Mouse (Mus musculus) gastrocnemius, adult 8-10 months (tissue): ENCODE measurements around the gene Fyn. TPM values are rescaled to one million over a fixed set of nuclear protein-coding genes. Genes with fewer than 3 reads are reported as not detected.
A peak's percentile ranks its signal among the peaks of the same experiment; 100 is the strongest.

Experiments
- DNase-seq, 2 experiments: peaks; one replicate each; pipeline ENCODE4 v3.0.0; 2022; ENCODE audit warnings: low spot score in 2 of 2
- total RNA-seq, 4 experiments: library from RNA; stranded (reverse); gene quantifications; 2 replicates each; pipeline ENCODE4 v1.2.4; 2022

Gene Fyn
- total RNA-seq, 4 experiments from 2014 or later, result 2.8 to 7.3 (median 5.7) TPM

DNA sequence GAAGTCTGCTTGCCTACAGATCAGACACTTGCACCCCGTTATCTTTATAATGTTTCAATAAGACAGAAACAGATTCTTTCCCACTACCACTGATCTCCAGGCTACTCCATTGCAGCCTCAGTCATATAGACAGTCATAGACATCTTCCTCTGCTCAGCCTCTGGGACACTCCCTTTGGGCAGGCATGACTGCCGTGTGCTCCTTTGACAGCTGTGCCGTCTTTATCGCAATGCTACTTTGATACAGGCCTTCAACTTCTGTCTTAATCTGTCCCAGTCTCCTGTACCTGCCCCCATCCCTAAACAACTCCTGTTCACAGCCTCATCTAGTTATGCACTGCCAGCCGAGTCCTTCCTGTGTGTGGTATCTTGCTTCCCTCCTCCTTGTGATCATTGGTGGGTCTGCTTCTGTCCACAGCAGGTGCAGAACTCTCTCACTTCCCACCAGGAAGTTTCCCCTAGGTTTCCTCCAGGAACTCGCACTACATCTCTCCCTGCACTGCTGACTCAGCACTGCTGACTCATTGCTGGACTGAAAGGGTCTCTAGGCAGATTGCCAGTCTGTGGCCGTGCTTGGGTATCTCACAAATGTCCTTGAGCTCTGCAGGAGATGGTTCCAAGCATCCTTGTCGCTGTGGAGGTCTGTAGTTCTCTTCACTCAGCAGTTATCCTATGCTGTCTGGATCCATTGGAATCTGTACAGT, 43.4 kb downstream of the Fyn start:
- DNase-seq, result no peak

DNA sequence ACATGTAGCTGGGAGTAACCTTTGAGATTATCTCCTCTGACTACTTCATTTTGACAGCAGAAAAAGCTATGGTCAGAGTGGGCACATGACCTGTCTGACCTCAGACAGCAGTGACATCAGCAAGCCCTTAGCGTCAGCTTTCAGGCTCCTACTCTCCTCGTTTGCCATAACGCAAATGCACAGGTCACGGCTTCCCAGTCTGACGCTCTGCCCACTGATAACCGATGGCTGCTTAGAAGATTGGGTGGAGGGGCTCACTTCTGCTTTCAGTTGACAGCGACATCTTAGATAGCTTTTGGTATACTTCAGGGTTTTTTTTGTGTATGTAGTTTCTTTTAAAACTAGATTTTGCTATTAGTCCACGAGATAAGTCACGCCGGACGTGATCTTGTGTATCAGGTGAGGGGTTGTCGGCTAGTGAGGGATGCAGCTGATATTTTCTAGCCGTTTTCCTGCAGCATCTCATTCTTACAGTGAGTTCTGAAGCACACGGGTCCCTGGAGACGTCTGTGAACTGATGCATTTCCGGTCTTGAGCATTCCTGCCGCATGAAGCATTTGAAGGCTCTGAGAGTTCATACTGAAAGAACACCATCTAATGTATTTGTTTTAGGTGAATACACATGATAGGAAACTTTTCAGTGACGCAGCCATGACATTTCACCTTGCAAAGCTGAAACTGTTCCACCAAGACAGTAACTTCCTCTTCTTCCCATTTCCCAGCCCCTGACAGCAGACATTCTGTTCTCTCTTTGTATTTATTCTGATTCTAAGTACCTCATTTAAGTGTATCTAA, 44.4 kb downstream of the Fyn start:
- no peak for DNase-seq

DNA sequence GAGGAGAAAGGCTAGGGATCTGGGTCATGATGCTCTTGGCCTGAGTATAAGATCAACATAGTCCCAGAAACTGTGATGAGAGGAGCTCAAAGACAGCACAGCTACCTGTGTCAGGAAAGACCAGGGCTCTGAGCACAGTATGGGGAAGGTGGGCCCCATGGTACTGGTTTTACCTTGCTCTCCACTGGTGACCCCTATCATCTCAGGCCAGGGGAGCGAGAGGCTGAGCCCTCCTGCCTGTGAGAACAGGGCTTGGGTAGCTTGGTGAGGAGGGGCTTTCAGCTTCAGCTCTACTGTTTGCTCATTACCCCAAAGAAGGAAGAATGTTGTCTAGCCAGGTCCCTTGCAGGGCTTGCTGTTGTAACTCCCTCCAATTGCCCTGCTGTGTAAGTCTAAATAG, 45.4 kb downstream of the Fyn start:
- DNase-seq, result no peak

DNA sequence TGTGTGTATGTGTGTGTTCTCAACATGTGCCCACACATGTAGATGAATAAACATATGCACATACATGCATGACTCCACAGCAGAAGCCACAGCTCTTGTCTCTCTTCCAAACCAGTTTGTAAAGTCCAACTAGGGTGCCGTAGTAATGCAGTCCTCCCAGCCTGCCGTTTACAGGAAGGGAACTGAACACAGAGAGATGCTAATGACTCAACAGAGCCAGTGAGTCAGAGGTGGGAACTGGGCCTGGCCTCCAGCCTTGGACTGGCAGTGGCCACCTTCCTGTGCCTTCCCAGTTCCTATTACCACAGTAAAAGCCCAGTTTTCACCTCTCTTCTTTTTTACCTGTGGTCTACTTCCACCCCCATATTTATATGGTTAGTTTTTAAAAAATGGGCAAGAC, 46.9 kb downstream of the Fyn start:
- DNase-seq, result peak in 1 of 2 experiments; percentile 29

DNA sequence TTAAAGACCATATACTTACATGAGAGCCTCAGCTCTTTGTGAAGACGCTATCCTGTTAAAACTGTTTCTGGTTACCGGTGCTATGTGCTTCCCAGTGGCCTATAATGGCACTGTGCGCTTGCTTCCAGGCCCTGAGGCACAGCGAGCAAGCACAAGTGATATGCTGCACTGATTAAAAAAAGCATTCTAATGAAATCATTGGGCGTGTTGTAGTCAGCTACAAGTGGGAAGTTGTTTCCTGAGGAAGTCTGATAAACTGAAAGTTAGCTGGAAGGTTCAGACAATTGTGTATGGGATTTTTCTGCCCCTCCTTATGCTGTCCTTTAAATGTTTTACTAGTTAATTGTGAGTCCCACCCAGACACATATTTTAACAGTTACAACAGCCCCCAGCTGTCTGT, 49.0 kb downstream of the Fyn start:
- DNase-seq, result no peak

DNA sequence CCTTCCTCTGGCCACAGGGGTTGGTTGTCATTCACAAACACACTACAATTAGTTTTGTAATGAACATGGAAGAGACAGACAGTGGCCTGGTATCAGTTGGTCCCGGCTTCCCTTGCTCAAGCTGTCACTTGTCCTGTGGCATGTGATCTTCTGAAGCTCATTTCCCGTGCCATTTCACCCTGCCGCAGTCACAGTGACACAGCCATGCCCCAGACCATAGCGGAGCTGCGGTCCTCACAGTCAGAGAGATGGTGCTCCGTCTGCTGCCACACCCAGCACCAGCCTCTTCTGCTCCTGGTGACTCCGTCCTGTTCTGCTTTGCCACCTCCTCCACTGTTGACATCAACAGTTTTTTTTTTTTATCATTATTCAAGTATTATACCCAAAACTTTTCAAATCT, 49.7 kb downstream of the Fyn start:
- no peak for DNase-seq

DNA sequence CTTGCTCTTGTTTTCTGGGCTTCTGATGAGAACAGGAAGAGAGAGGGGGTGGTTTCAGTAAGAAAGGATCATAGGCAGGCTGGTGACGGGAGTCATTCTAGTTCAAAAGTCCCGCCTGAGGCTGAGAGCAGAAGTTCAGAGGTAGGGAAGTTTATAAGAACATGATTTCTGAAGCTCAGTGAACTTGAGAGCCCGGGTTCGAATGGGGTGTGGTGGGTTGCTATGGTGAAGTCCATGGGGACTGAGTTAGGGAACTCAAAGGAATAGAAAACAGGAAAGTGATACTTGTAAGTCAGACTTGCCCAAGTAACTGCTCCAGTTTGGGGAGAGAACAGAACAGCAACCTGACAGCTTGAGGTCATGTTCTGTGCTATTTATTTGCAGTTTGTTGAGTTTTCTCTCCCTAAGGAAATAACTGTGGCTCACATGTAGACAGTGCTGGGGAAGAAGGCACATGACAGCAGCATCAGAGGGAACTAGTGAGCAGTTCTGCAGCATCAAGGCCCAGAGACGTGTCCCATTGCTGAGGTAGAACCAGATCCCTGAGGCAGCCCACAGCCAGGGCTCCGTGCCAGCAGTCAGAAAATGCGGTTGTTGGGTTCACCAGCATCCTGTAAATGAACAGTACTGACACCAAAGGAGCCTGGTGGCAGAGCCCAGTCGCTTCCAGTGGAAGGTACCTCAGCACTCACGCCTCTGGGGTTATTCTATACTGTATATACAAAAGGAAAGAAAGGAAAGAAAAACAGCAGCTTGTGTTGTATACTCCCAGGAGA, 52.4 kb downstream of the Fyn start:
- peak; percentile 25 to 29 for DNase-seq

DNA sequence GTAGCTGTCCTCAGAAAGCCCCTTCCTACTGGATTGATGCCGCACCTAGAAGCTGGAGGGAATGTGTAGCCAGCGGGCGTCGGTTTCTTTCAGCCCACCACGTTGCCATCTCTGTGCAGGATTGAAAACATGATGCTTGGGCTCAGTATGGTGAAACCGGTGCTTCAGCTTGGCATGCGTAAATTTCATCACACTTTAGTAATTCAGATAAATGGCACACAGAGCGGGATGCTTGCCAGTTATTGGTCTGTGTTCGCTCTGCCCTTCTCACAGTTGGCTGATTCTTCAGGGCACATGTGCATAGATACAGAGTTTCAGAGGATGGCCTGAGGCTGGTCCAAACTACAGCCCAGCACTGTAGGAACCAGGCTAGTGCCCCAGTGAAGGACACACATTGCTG, 53.1 kb downstream of the Fyn start:
- DNase-seq, result no peak

DNA sequence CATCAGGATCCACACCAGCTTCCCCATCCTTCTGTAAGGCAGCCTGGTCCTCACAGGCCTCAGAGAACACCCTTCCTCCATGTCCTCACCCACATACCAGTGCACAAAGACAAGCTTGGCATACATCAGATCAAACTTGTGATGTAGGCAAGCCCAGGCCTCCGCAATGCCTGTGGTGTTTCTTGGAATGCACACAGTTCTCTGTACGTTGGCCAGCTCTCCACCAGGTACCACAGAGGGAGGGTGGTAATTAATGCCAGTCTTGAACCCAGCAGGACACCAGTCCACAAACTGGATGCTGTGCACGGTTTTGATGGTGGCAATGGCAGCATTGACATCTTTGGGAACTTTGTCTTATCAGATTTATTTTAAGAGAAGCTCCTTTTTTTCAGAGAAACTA, 56.0 kb downstream of the Fyn start:
- no peak for DNase-seq

DNA sequence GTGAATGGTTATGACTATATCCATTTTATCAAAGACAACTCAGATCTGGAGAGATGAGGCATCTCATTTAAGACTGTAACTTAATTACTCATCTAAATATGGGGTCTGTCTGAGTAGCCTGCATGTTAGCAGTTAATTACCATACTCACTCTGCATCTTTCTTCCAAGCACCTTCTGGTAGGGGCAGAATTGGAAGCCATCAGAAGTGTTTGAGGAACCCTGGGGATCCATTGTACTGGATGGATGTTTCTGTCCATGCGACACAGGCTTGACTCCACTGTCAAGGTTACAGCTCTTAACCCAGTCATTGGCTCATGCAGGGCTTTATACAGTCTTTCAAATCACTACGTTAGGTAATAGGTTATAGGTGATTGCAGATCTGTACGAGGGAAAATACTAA, 57.4 kb downstream of the Fyn start:
- no peak for DNase-seq

DNA sequence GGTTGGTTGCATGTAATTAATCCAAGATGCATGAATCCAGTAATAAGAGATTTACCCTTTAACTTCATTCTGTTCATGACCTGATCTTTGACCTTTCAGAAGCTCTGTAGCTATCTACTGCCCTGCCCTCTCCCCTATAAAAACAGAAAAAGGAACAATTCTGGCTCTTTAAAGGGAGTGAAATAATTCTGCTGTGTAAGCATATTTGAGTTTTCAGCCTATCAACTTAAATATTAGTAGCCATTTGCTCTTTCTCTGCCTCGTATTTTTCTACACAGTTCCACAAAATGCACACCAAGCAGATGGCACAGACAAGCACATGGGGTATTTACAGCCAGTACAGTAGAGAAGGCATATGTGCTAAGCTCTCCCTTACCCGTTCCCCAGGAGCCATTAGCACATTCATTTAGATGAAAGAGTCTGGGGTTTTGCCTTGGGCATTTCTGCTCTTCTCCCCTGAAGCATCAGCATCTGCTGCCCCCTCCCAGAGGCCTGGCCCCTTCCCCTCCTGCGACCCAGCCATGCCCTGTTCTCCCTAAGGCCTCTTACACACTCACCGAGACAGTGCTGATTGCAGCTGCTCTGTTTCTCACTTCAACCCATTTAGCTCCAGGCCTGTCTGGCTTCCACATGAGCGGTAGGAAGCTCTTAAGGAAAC, 58.3 kb downstream of the Fyn start:
- no peak for DNase-seq

DNA sequence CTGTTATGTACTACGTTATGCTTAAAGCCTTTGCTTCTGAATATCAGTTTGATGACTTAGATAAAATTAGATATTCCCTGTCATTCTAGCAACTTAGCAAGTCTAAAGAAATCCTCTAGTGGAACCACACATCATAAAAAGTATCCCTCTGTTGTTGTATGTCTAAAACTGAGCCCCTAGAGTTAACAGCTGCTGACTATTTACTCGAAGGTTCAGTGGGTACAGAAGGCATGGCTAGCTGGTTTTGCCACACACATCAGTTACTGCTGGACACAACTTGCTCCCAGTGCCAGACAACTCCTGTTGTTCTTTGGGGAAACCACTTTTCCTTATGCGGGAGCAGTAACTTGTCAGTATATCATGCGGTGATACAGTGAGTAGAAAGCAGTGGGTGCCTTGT, 61.0 kb downstream of the Fyn start:
- DNase-seq, result no peak

DNA sequence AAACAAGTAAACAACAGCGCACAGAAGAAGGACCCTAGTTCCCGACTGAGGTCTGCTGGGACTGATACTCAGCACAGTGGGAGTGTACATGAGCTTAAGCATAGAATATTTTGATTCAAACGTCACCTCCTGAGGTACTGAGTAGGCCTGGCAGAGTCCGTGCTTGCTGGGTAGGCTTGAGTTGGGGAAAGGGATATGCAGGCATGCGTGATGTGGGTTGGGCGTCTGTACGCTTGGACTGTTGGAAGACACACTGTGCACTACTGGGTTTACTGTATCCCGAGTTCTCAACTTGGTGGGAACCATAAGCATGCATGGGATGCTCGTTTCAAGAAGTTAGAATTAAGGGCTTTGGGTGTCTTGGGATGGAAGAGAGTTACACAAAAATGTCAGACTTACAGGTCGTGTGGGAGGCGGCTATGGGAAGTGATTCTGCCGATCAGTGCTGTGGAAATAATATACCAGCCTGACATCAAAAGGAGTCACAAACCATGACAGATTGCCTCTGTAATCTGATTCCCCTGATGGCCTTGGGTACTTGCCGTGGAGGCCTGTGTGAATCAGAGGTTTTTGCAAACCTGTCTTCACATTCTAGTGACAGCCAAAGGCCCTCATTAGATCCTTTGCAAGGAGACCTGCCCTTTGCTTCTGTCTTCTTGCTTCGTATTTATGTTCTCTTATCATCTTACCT, 61.6 kb downstream of the Fyn start:
- DNase-seq, result no peak

DNA sequence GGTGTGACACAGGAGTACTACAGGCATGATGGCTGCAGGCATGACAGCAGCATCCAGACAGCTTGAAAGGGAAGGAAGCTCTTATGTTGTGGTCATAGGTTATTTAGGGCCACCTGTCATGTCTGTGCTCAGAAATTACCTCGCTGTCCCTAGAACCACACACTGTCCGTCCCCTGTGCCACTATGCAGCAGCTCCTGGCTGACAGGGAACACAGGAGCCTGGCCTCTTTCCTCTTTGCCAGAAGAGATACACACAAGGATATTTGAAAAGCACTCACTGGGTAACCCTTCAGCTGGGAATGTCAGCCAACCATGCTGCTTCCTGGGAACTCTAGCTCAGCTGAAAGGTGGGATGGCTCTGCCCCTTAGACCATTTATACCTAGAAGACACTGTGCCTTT, 62.6 kb downstream of the Fyn start:
- DNase-seq, result no peak

DNA sequence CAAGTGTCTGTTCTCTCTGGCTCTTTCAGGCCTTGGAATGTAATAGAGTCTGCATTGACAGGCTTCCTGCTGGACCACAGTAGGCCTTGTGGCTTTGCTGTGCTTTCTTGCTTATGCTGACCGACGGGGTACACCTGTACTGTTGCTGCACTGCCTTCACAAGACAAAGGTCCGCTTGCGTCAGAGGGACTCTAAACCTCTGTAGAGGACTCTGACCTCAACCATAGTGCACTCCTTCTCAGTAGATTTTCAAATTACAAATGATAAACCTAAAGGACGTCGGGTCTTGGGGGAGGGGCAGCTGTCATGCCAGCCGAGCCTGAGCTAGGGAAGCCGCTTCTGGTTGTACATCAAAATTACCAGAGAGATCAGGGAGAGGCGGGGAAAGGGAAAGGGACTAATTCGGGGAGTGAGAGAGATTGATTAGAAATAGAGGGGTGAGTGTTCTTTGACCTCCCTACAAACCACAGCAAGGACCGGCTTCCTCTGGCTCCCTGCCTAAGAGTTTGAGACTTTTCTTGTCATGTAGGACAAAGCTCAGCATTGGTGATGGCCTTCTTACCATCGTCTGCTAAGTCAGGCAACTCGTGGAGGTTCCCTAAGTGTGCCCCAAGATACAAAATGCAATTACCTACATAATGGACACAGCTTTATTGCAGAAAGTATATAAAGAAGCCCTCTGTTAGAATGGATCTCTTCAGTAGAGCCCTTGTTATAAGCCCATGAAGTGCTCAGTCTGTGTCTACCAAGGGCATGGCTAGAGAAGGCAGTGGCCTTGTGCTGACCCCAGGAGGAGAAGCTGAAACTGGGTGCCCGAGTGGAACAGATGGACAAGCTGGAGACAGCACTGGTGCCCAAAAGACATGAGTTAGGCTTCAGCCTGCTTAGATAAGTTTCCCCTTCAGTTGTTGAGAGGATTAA, 64.3 kb downstream of the Fyn start:
- DNase-seq, result no peak

DNA sequence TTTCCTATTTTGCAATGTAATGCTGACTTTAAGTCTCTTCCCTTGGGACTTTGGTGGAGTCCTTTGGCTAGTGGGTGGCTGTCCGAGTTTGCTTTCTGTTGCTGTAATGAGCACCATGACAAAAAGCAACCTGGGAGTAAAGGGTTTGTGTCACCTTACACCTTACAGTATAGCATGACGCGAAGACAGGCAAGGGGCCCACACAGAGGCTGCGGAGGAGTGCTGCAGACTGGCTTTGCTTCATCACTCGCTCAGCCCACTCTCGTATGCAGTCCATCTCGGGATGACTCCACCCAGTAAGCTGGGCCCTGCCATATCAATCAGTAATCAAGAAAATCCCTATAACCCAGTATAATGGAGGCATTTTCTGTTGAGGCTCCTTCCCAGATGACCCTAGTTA, 65.2 kb downstream of the Fyn start:
- no peak for DNase-seq

DNA sequence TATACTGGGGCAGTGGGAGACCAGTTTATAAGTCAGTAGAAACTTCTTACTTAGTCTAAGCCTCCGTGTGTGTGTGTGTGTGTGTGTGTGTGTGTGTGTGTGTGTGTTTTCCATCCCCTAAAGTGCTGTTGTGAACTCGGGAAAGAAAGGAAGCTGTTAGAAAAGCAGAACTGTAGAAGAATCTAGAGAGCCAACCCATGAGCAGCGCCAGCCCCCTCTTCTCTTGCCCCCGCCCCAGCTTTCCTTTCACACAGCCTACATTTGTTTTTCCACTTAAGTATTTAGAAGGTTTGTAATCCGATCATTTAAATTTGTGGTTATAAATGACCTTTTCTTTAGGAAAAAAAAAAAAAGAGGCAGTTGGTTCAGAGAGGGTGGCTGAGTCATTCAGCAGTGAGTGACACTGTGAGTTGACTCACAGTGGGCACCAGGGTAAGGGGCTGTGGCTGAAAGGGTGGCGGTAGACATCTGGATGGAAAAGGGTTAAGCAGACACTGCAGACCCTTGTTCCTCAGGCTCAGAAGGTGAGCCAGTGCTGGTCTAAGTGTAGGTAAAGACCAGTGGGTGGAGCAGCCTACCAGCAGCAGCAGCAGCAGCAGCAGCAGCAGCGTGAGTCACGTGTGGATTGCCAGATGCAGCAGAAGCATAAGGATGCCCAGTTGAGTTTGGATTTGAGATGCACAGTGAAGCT, 66.2 kb downstream of the Fyn start:
- no peak for DNase-seq

DNA sequence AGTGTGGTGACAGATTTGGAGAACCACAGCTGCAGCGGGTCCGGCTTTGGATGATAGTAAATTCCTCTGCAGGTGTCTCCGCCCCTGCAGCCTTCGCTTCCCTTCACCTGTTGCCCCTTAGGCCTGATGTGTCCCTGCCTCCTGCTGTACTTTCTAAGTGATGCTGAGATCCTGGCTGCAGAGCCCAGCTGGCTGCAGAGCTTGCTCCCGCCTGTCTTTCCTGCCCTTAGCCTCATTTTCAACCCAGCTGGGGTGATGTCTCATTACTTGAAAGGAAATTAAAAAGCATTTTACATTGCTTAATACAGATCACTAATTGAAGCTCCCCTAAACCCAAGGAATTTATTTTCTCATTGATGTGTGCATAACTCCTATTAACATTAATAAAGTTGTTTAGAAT, 70.2 kb downstream of the Fyn start:
- DNase-seq, result no peak

DNA sequence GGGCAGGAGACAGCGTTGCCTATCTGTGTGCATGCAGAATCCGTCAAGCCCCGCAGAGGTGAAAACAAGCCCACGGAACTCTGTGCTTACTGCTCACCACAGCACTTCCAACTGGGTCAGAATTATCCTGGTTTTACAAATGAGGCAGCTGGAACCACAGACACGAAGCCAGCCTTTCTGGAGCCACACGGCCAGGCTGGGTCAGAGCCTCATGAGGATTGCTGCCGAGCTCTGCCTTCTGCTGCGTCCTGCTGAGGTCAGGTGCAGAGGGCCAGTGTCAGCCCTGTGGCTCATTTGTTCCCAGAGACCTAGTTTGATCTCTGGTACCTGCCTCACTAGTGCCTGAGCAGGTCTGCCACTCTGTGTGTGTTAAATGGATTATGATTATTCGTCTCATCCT, 71.9 kb downstream of the Fyn start:
- DNase-seq, result no peak

DNA sequence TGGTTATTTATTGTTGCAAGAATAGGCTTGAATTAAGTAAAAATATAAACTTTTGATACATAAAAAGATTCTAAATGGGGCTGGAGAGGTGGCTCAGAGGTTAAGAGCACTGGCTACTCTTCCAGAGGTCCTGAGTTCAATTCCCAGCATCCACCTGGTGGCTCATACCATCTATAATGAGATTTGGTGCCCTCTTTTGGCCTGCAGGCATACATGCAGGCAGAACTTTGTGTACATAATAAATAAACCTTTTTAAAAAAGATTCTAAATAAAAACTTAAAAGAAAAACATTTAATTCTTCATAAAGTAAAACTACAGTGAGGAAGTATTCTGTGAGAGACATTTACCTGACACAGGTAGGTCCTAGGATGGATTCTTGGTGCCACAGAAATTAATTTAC, 73.0 kb downstream of the Fyn start:
- no peak for DNase-seq
